Mouse (Mus musculus): Measurements from ENCODE around the gene Cel.

DNA sequence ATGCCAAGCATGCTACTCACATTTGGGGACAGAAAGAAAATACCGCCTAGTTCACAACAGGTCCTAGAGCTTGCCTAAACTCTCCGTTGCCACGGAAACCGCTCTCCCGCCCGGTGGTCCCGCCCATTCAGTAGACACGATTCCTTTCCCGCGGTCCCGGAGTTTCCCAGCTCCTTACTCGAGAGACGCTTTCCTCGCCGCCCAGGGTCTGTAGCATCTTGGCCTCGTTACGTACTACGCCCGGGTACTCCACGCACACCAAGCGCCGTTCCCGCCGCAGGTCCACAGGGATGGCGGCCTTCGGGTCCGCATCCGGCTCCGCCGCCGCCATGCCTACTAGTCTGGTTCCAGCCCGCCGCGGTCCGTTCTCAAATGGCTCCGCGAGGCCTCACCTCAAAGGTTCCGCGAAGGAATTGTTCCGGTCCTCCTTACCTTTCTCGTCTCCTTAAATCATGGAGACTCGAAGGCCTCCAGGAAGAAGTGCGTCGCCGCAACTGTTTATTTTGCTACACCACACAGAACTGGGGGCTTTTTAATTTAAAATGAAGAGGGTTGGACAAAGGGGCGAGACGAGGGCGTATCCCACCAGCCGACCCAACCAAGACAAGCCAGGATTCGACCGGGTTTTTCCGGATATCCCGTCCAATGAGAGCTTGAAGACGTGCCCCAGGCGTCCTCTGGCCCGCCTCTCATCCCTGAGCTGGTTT, 19.6 kb upstream of the Cel start:
- TF ChIP-seq POLR2A (IDR thresholded peaks at IDR 0.05; ENCODE audit: borderline replicate concordance, control insufficient read depth, low read depth, low read length) (peak; percentile 86; the same call in 1 of the 2 replicates), CTCF (IDR thresholded peaks at IDR 0.05; ENCODE audit: control insufficient read depth, insufficient read depth, low read length) (no peak; the same call in 1 of the 2 replicates)

All from bone marrow, adult 2 months (tissue).